Mouse (Mus musculus): Measurements from ENCODE around the gene Tuft1. TPM values are rescaled to one million over a fixed set of nuclear protein-coding genes. Genes with fewer than 3 reads are reported as not detected.
"Not testable (repeated sequence)": the region's sequence is repeated elsewhere in the genome, so short reads cannot be mapped to it uniquely, and the experiment has no call there.

The Tuft1 gene
- total RNA-seq, 1 experiment: 6.7 TPM

DNA sequence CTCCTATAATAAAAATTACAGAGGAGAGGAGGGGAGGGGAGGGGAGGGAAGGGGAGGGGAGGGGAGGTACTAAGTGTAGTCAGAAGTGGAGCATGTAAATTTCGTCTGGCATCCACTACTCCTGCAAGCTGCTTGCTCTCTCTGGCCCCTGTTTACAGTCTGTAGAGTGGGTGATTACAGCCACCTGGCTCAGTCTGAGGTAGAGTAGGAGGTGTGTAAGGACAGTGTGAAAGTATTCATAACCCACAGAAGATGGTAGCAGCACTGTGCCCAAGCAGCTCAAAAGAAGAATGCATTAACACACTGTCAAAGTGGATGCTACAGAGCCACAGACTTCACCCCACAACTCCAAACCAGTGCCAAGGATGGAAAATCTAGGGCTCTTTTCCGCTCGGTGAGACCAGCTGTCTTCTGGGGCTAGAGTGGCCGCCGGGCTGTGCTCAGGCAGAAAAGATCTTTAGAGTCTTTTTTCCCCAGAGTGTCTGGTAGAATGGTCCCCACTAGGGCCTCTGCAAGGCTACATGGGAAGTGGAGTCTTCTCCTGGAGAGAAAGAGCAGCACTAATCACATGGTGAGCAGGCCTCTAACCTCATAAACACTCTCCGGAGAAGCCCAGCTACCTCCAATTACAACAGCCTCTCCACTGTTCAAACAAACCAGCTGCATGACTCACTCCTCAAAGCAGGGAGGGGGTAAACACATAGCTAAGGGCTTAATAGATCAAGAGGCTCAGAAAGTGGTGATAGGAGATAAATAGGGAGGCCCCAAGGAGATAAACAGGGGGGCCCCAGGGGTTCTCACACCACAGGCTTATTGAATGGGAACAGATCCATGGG is 9.7 kb downstream of the Tuft1 start:
- Histone ChIP-seq H3K36me3 (ENCODE audit: control insufficient read depth, insufficient read depth, low read length, poor library complexity, severe bottlenecking) (no peaks in the 10 kb centered on the region), H3K4me1 (ENCODE audit: control insufficient read depth in 2 of 2, insufficient read depth in 2 of 2, low read length in 2 of 2, poor library complexity in 1 of 2) (no peaks in the 10 kb centered on the region; a peak in 1 of 4 replicates), H3K27ac (ENCODE audit: insufficient read depth, low read depth, low read length, poor library complexity, severe bottlenecking) (no peak overlapping the region), H3K9me3 (ENCODE audit: control insufficient read depth, insufficient read depth, low read depth, low read length) (no peaks in the 10 kb centered on the region), H3K9ac (ENCODE audit: insufficient read depth, low read depth, low read length, poor library complexity, severe bottlenecking) (no peak overlapping the region), H3K4me3 (ENCODE audit: insufficient read depth in 1 of 2, low read depth in 1 of 2, low read length in 2 of 2, poor library complexity in 1 of 2, severe bottlenecking in 1 of 2) (no peak overlapping the region)
- in situ Hi-C loops (cut with MboI; ENCODE audit: low sequenced_read_pairs in 2 of 2, unreplicated experiment in 2 of 2): no loop called here
- TF ChIP-seq MAFK (IDR thresholded peaks at IDR 0.05; ENCODE audit: insufficient read depth, low read depth, low read length) (no peak), HCFC1 (IDR thresholded peaks at IDR 0.05; ENCODE audit: borderline replicate concordance, insufficient read depth, low read length) (no peak), ZC3H11A (IDR thresholded peaks at IDR 0.05; ENCODE audit: borderline replicate concordance, low read depth, low read length) (no peak), ZNF384 (IDR thresholded peaks at IDR 0.05; ENCODE audit: low read depth, low read length) (no peak), CHD2 (IDR thresholded peaks at IDR 0.05; ENCODE audit: low read depth, low read length) (no peak)
- DNase-seq (ENCODE audit: low read depth, low spot score): no peak

- in situ Hi-C loops (cut with MboI; ENCODE audit: low sequenced_read_pairs in 2 of 2, unreplicated experiment in 2 of 2); H3K36me3 ChIP-seq (ENCODE audit: control insufficient read depth, insufficient read depth, low read length, poor library complexity, severe bottlenecking); H3K9ac ChIP-seq (ENCODE audit: insufficient read depth, low read depth, low read length, poor library complexity, severe bottlenecking); H3K27ac ChIP-seq (ENCODE audit: insufficient read depth, low read depth, low read length, poor library complexity, severe bottlenecking); H3K4me1 ChIP-seq (ENCODE audit: control insufficient read depth in 2 of 2, insufficient read depth in 2 of 2, low read length in 2 of 2, poor library complexity in 1 of 2); H3K4me3 ChIP-seq (ENCODE audit: insufficient read depth in 1 of 2, low read depth in 1 of 2, low read length in 2 of 2, poor library complexity in 1 of 2, severe bottlenecking in 1 of 2); DNase-seq (ENCODE audit: low read depth, low spot score); H3K9me3 ChIP-seq (ENCODE audit: control insufficient read depth, insufficient read depth, low read depth, low read length): not testable (repeated sequence)
Observed at GRCm38 (mm10) chr3:94642495-94643162, 16.0 kb downstream of the Tuft1 start, which contains the start of gene Gm10972. Gm10972 (plus strand) TSS chr3:94643112.

GRCm38 (mm10) chr3:94629876-94630275 is 28.8 kb downstream of the Tuft1 start:
- in situ Hi-C loops (cut with MboI; ENCODE audit: low sequenced_read_pairs in 2 of 2, unreplicated experiment in 2 of 2): no loop called here
- H3K9ac ChIP-seq (ENCODE audit: insufficient read depth, low read depth, low read length, poor library complexity, severe bottlenecking): no peak overlapping the region
- DNase-seq (ENCODE audit: low read depth, low spot score): no peak
- H3K27ac ChIP-seq (ENCODE audit: insufficient read depth, low read depth, low read length, poor library complexity, severe bottlenecking): no peak overlapping the region
- H3K9me3 ChIP-seq (ENCODE audit: control insufficient read depth, insufficient read depth, low read depth, low read length): no peaks in the 10 kb centered on the region
- TF ChIP-seq MAFK (IDR thresholded peaks at IDR 0.05; ENCODE audit: insufficient read depth, low read depth, low read length) (no peak), HCFC1 (IDR thresholded peaks at IDR 0.05; ENCODE audit: borderline replicate concordance, insufficient read depth, low read length) (no peak), ZC3H11A (IDR thresholded peaks at IDR 0.05; ENCODE audit: borderline replicate concordance, low read depth, low read length) (no peak), ZNF384 (IDR thresholded peaks at IDR 0.05; ENCODE audit: low read depth, low read length) (no peak), CHD2 (IDR thresholded peaks at IDR 0.05; ENCODE audit: low read depth, low read length) (no peak)
- H3K36me3 ChIP-seq (ENCODE audit: control insufficient read depth, insufficient read depth, low read length, poor library complexity, severe bottlenecking): no peaks in the 10 kb centered on the region; the same call in 1 of the 2 replicates
- no peaks in the 10 kb centered on the region for H3K4me1 ChIP-seq (ENCODE audit: control insufficient read depth in 2 of 2, insufficient read depth in 2 of 2, low read length in 2 of 2, poor library complexity in 1 of 2)
- H3K4me3 ChIP-seq (ENCODE audit: insufficient read depth in 1 of 2, low read depth in 1 of 2, low read length in 2 of 2, poor library complexity in 1 of 2, severe bottlenecking in 1 of 2): no peak overlapping the region

- H3K9me3 ChIP-seq (ENCODE audit: control insufficient read depth, insufficient read depth, low read depth, low read length): no peaks in the 10 kb centered on the region
- H3K4me1 ChIP-seq (ENCODE audit: control insufficient read depth in 2 of 2, insufficient read depth in 2 of 2, low read length in 2 of 2, poor library complexity in 1 of 2): no peaks in the 10 kb centered on the region
- TF ChIP-seq MAFK (IDR thresholded peaks at IDR 0.05; ENCODE audit: insufficient read depth, low read depth, low read length): no peak
- no peak for TF ChIP-seq ZNF384 (IDR thresholded peaks at IDR 0.05; ENCODE audit: low read depth, low read length)
- no peak for TF ChIP-seq CHD2 (IDR thresholded peaks at IDR 0.05; ENCODE audit: low read depth, low read length)
- no peak for TF ChIP-seq ZC3H11A (IDR thresholded peaks at IDR 0.05; ENCODE audit: borderline replicate concordance, low read depth, low read length)
- no peak for TF ChIP-seq HCFC1 (IDR thresholded peaks at IDR 0.05; ENCODE audit: borderline replicate concordance, insufficient read depth, low read length)
- H3K9ac ChIP-seq (ENCODE audit: insufficient read depth, low read depth, low read length, poor library complexity, severe bottlenecking): no peak overlapping the region
- no peak overlapping the region for H3K27ac ChIP-seq (ENCODE audit: insufficient read depth, low read depth, low read length, poor library complexity, severe bottlenecking)
- no peak overlapping the region for H3K4me3 ChIP-seq (ENCODE audit: insufficient read depth in 1 of 2, low read depth in 1 of 2, low read length in 2 of 2, poor library complexity in 1 of 2, severe bottlenecking in 1 of 2)
- in situ Hi-C loops (cut with MboI; ENCODE audit: low sequenced_read_pairs in 2 of 2, unreplicated experiment in 2 of 2): no loop called here
- DNase-seq (ENCODE audit: low read depth, low spot score): no peak
- no peaks in the 10 kb centered on the region; the same call in 1 of the 2 replicates for H3K36me3 ChIP-seq (ENCODE audit: control insufficient read depth, insufficient read depth, low read length, poor library complexity, severe bottlenecking)
Observed at GRCm38 (mm10) chr3:94628712-94629111, 30.0 kb downstream of the Tuft1 start.
